In genomic region chr6:99401801-99402200, GRCm38 (mm10) we compare ENCODE assay signal across 19 mouse cellular contexts.
DNase-seq lines count a peak whose midpoint lies in the region; ATAC-seq and TF ChIP-seq lines count a peak whose summit lies in the region.
"Had no signal": no experiment of that assay in that cellular context is flagged by ENCODE, and none has a peak within 500 bp of the region (broad histone marks: within the 10 kb centered on the region; RNA-seq: fewer than 3 reads in every experiment).

No protein-coding gene starts in this region.

- no peaks in the 10 kb centered on the region for H3K27me3 ChIP-seq in stomach, embryonic 14.5 days (ENCODE audit: control insufficient read depth, insufficient read depth, low read length)
- H3K27me3 ChIP-seq in hindbrain, embryonic 12.5 days, result no peaks in the 10 kb centered on the region
- H3K27me3 ChIP-seq: CH12.LX; limb, embryonic 15.5 days; midbrain, embryonic 12.5 days had no signal

- H3K4me3 ChIP-seq in bone marrow macrophage, adult 2 months (ENCODE audit: insufficient read depth, low read length), result no peak overlapping the region
- H3K4me3 ChIP-seq in stomach, embryonic 14.5 days (ENCODE audit: low read depth, low read length), result no peak overlapping the region
- no peak overlapping the region for H3K4me3 ChIP-seq in hindbrain, embryonic 12.5 days
- H3K4me3 ChIP-seq: limb, embryonic 15.5 days; midbrain, embryonic 12.5 days had no signal

- WGBS in stomach, embryonic 14.5 days, result 67% methylated on average over 6 of the region's 6 CpGs
- 74% methylated on average over 6 of the region's 6 CpGs for WGBS in hindbrain, embryonic 12.5 days

- peaks cover 43% of the 10 kb centered on the region for H3K4me1 ChIP-seq in bone marrow macrophage, adult 2 months (ENCODE audit: control insufficient read depth, insufficient read depth, low read length)
- H3K4me1 ChIP-seq in stomach, embryonic 14.5 days (ENCODE audit: control insufficient read depth, insufficient read depth, low read length), result peaks cover 16% of the 10 kb centered on the region; the same call in 1 of the 2 replicates
- peaks cover 10% of the 10 kb centered on the region for H3K4me1 ChIP-seq in hindbrain, embryonic 12.5 days

- peak; percentile 52 for DNase-seq in lung, postnatal 36 days
- no peak for DNase-seq in lung, postnatal 10 days
- peak; percentile 65 to 79 for DNase-seq in thymus, postnatal 36 days
- DNase-seq in layer of hippocampus, adult 9-11 months, result no peak
- no peak for DNase-seq in right cerebral cortex, postnatal 14 days
- DNase-seq: cerebellum, adult 8-10 months; embryo, embryonic 11 days; forebrain, postnatal 0 days; heart, postnatal 4 days; kidney, adult 2 months; spleen, adult 18-20 months had no signal

- ATAC-seq in stomach, embryonic 14.5 days (ENCODE audit: insufficient number of reproducible peaks, insufficient read depth, low FRiP score, low read depth), result 0 out of 2 replicates have a peak, but pooled peaks have one; percentile 19
- no peak for ATAC-seq in hindbrain, embryonic 12.5 days (ENCODE audit: low FRiP score)
- ATAC-seq: forebrain, postnatal 0 days had no signal

- H3K36me3 ChIP-seq in stomach, embryonic 14.5 days (ENCODE audit: control insufficient read depth, insufficient read depth, low read length), result no peaks in the 10 kb centered on the region; the same call in 1 of the 2 replicates
- no peaks in the 10 kb centered on the region for H3K36me3 ChIP-seq in hindbrain, embryonic 12.5 days
- H3K36me3 ChIP-seq: limb, embryonic 15.5 days had no signal

- H3K9ac ChIP-seq in stomach, embryonic 14.5 days (replicated peaks; ENCODE audit: low read depth, low read length), result no peak overlapping the region
- H3K9ac ChIP-seq in hindbrain, embryonic 12.5 days, result no peak overlapping the region
- H3K9ac ChIP-seq: forebrain, postnatal 0 days; limb, embryonic 15.5 days; lung, embryonic 14.5 days; midbrain, embryonic 12.5 days had no signal

- TF ChIP-seq CTCF in bone marrow macrophage, adult 2 months (IDR thresholded peaks at IDR 0.05; ENCODE audit: low read depth, low read length), result no peak

- no peak for TF ChIP-seq POLR2A in bone marrow macrophage, adult 2 months (IDR thresholded peaks at IDR 0.05; ENCODE audit: borderline replicate concordance, low read depth, low read length)

- no peak overlapping the region for H3K4me2 ChIP-seq in stomach, embryonic 14.5 days (replicated peaks; ENCODE audit: low read depth, low read length)
- H3K4me2 ChIP-seq in hindbrain, embryonic 12.5 days (replicated peaks), result no peak overlapping the region
- H3K4me2 ChIP-seq: heart, embryonic 11.5 days; limb, embryonic 15.5 days; lung, embryonic 14.5 days; midbrain, embryonic 12.5 days had no signal

- no peaks in the 10 kb centered on the region for H3K9me3 ChIP-seq in stomach, embryonic 14.5 days (ENCODE audit: control insufficient read depth, low read depth, low read length)
- H3K9me3 ChIP-seq in hindbrain, embryonic 12.5 days (replicated peaks), result no peaks in the 10 kb centered on the region
- H3K9me3 ChIP-seq: limb, embryonic 15.5 days; midbrain, embryonic 12.5 days had no signal

- peak overlapping the region; percentile 17 for H3K27ac ChIP-seq in bone marrow macrophage, adult 2 months (ENCODE audit: insufficient read depth, low read depth, low read length)
- H3K27ac ChIP-seq in stomach, embryonic 14.5 days (ENCODE audit: low read length), result no peak overlapping the region
- no peak overlapping the region for H3K27ac ChIP-seq in hindbrain, embryonic 12.5 days
- H3K27ac ChIP-seq: limb, embryonic 15.5 days; midbrain, embryonic 12.5 days had no signal

Comparison
In these comparisons a context has a peak if more than half of its experiments do, and no peak if none do; other contexts are left out.
1. DNase-seq: peak in lung, postnatal 36 days (single experiment) and thymus, postnatal 36 days (2 of 2); none in lung, postnatal 10 days (single experiment), layer of hippocampus, adult 9-11 months (single experiment) and right cerebral cortex, postnatal 14 days (single experiment).